Mouse (Mus musculus): ENCODE measurements around the gene Tcl1b3. TPM values are rescaled to one million over a fixed set of nuclear protein-coding genes. Genes with fewer than 3 reads are reported as not detected.
"Not testable (repeated sequence)": the region's sequence is repeated elsewhere in the genome, so short reads cannot be mapped to it uniquely, and the experiment has no call there.

Gene Tcl1b3
- polyA plus RNA-seq (2015; fragmentation: Nextera tagmentation; extraction: Ambion mirVana): not detected in 2 replicates

- H3K4me1 ChIP-seq (replicated peaks; ENCODE audit: control insufficient read depth, insufficient read depth); H3K27ac ChIP-seq (replicated peaks); H3K36me3 ChIP-seq (ENCODE audit: control insufficient read depth, insufficient read depth, low read length); DNase-seq (ENCODE audit: low spot score); H3K4me3 ChIP-seq (ENCODE audit: low read depth, low read length); H3K4me2 ChIP-seq (replicated peaks; ENCODE audit: low read depth); ATAC-seq (ENCODE audit: low FRiP score, low TSS enrichment); H3K27me3 ChIP-seq (ENCODE audit: control insufficient read depth, insufficient read depth, low read length); H3K9ac ChIP-seq (ENCODE audit: low read length); H3K9me3 ChIP-seq (ENCODE audit: control insufficient read depth, low read length): not testable (repeated sequence)
- 85% methylated on average over 6 of the region's 6 CpGs for WGBS
Measured at GRCm38 (mm10) chr12:105190743-105191142, at the start of gene Tcl1b3. Gene Tcl1b3 (plus strand): TSS chr12:105191043.

- no peak for DNase-seq (ENCODE audit: low spot score)
- TF ChIP-seq CTCF (IDR thresholded peaks at IDR 0.05; ENCODE audit: low read depth): no peak
- TF ChIP-seq EP300 (optimal IDR thresholded peaks at IDR 0.05): no peak
- H3K27me3 ChIP-seq (ENCODE audit: control insufficient read depth, insufficient read depth, low read length): no peaks in the 10 kb centered on the region
- H3K4me3 ChIP-seq (ENCODE audit: low read depth, low read length): no peak overlapping the region
- ATAC-seq (ENCODE audit: low FRiP score, low TSS enrichment): no peak
- no peaks in the 10 kb centered on the region for H3K36me3 ChIP-seq (ENCODE audit: control insufficient read depth, insufficient read depth, low read length)
- no peak overlapping the region for H3K4me2 ChIP-seq (replicated peaks; ENCODE audit: low read depth)
- no peak overlapping the region for H3K27ac ChIP-seq (replicated peaks)
- H3K4me1 ChIP-seq (replicated peaks; ENCODE audit: control insufficient read depth, insufficient read depth): no peaks in the 10 kb centered on the region
- H3K9me3 ChIP-seq (ENCODE audit: control insufficient read depth, low read length): no peaks in the 10 kb centered on the region
- no peak overlapping the region for H3K9ac ChIP-seq (ENCODE audit: low read length)
- WGBS: 87% methylated on average over 3 of the region's 3 CpGs
Measured at GRCm38 (mm10) chr12:105143096-105143495, 47.7 kb upstream of the Tcl1b3 start.

GRCm38 (mm10) chr12:105144928-105145327, 45.9 kb upstream of the Tcl1b3 start:
- H3K9me3 ChIP-seq (ENCODE audit: control insufficient read depth, low read length); H3K9ac ChIP-seq (ENCODE audit: low read length); H3K27me3 ChIP-seq (ENCODE audit: control insufficient read depth, insufficient read depth, low read length); ATAC-seq (ENCODE audit: low FRiP score, low TSS enrichment); H3K4me2 ChIP-seq (replicated peaks; ENCODE audit: low read depth); DNase-seq (ENCODE audit: low spot score); H3K4me3 ChIP-seq (ENCODE audit: low read depth, low read length); H3K27ac ChIP-seq (replicated peaks); H3K4me1 ChIP-seq (replicated peaks; ENCODE audit: control insufficient read depth, insufficient read depth); H3K36me3 ChIP-seq (ENCODE audit: control insufficient read depth, insufficient read depth, low read length): not testable (repeated sequence)
- 67% methylated on average over 1 of the region's 1 CpGs for WGBS

- ATAC-seq (ENCODE audit: low FRiP score, low TSS enrichment): no peak
- H3K4me3 ChIP-seq (ENCODE audit: low read depth, low read length): no peak within 1 kb of the TSS
- no peak within 1 kb of the TSS for H3K27ac ChIP-seq (replicated peaks)
- no peaks in the 10 kb centered on the region for H3K9me3 ChIP-seq (ENCODE audit: control insufficient read depth, low read length)
- no peaks in the 10 kb centered on the region for H3K4me1 ChIP-seq (replicated peaks; ENCODE audit: control insufficient read depth, insufficient read depth)
- no peak within 1 kb of the TSS for H3K9ac ChIP-seq (ENCODE audit: low read length)
- H3K27me3 ChIP-seq (ENCODE audit: control insufficient read depth, insufficient read depth, low read length): no peaks in the 10 kb centered on the region
- 74% methylated on average over 3 of the region's 3 CpGs for WGBS
- no peak for TF ChIP-seq CTCF (IDR thresholded peaks at IDR 0.05; ENCODE audit: low read depth)
- no peak for TF ChIP-seq EP300 (optimal IDR thresholded peaks at IDR 0.05)
- DNase-seq (ENCODE audit: low spot score): no peak
- H3K36me3 ChIP-seq (ENCODE audit: control insufficient read depth, insufficient read depth, low read length): no peaks in the 10 kb centered on the region
- H3K4me2 ChIP-seq (replicated peaks; ENCODE audit: low read depth): no peak within 1 kb of the TSS
Measured at GRCm38 (mm10) chr12:105145714-105146113, 45.1 kb upstream of the Tcl1b3 start, which contains the start of gene Tcl1b2. Gene Tcl1b2 (plus strand): TSS chr12:105146014.

GRCm38 (mm10) chr12:105155286-105155685, 35.6 kb upstream of the Tcl1b3 start:
- not testable (repeated sequence) for H3K27me3 ChIP-seq (ENCODE audit: control insufficient read depth, insufficient read depth, low read length); H3K27ac ChIP-seq (replicated peaks); H3K36me3 ChIP-seq (ENCODE audit: control insufficient read depth, insufficient read depth, low read length); H3K4me2 ChIP-seq (replicated peaks; ENCODE audit: low read depth); DNase-seq (ENCODE audit: low spot score); H3K9me3 ChIP-seq (ENCODE audit: control insufficient read depth, low read length); ATAC-seq (ENCODE audit: low FRiP score, low TSS enrichment); H3K9ac ChIP-seq (ENCODE audit: low read length); H3K4me1 ChIP-seq (replicated peaks; ENCODE audit: control insufficient read depth, insufficient read depth); H3K4me3 ChIP-seq (ENCODE audit: low read depth, low read length)
- WGBS: 66% methylated on average over 4 of the region's 4 CpGs

- H3K27ac ChIP-seq (replicated peaks): no peak overlapping the region
- no peaks in the 10 kb centered on the region for H3K9me3 ChIP-seq (ENCODE audit: control insufficient read depth, low read length)
- H3K4me1 ChIP-seq (replicated peaks; ENCODE audit: control insufficient read depth, insufficient read depth): no peaks in the 10 kb centered on the region
- no peak overlapping the region for H3K4me2 ChIP-seq (replicated peaks; ENCODE audit: low read depth)
- H3K4me3 ChIP-seq (ENCODE audit: low read depth, low read length): no peak overlapping the region
- 82% methylated on average over 6 of the region's 6 CpGs for WGBS
- TF ChIP-seq EP300 (optimal IDR thresholded peaks at IDR 0.05) (no peak), CTCF (IDR thresholded peaks at IDR 0.05; ENCODE audit: low read depth) (no peak)
- H3K27me3 ChIP-seq (ENCODE audit: control insufficient read depth, insufficient read depth, low read length): no peaks in the 10 kb centered on the region
- no peak for ATAC-seq (ENCODE audit: low FRiP score, low TSS enrichment)
- H3K36me3 ChIP-seq (ENCODE audit: control insufficient read depth, insufficient read depth, low read length): no peaks in the 10 kb centered on the region
- no peak for DNase-seq (ENCODE audit: low spot score)
- H3K9ac ChIP-seq (ENCODE audit: low read length): no peak overlapping the region
Measured at GRCm38 (mm10) chr12:105158842-105159241, 32.0 kb upstream of the Tcl1b3 start.

All from stomach, postnatal 0 days (tissue).